Mouse (Mus musculus) heart, postnatal 0 days (tissue): Measurements from ENCODE around the gene 3110009E18Rik.
"Not testable (repeated sequence)": the region's sequence is repeated elsewhere in the genome, so short reads cannot be mapped to it uniquely, and the experiment has no call there.

ENCODE experiments used
- CTCF ChIP-seq: IDR thresholded peaks from 2 replicates; pipeline ENCODE4 v1.5.1; 2016; ENCODE audit warnings: antibody characterized with exemption, control low read depth, low read depth
- EP300 ChIP-seq: IDR thresholded peaks from 2 replicates; pipeline ENCODE4 v1.6.1; 2016; ENCODE audit warnings: antibody characterized with exemption, low read depth

- TF ChIP-seq CTCF, result peak; percentile 96
- not testable (repeated sequence) for TF ChIP-seq EP300
Measured at GRCm38 (mm10) chr1:120093482-120094134, 27.4 kb upstream of the 3110009E18Rik start.
